Mouse (Mus musculus): ENCODE data around the gene Dynlrb1. TPM values are rescaled to one million over a fixed set of nuclear protein-coding genes. Genes with fewer than 3 reads are reported as not detected.

Gene Dynlrb1
- polyA plus RNA-seq, 1 experiment from 2014 or later: 784 TPM

- no peak overlapping the region for H3K9ac ChIP-seq
- ATAC-seq (ENCODE audit: low FRiP score) (no peak), DNase-seq (ENCODE audit: low spot score) (no peak)
- H3K4me2 ChIP-seq (replicated peaks): no peak overlapping the region
- no peak overlapping the region for H3K27ac ChIP-seq
- peaks cover 63% of the 10 kb centered on the region for H3K36me3 ChIP-seq (replicated peaks; ENCODE audit: control insufficient read depth, insufficient read depth)
- no peaks in the 10 kb centered on the region for H3K4me1 ChIP-seq (replicated peaks; ENCODE audit: control insufficient read depth, insufficient read depth, low read length)
- no peaks in the 10 kb centered on the region for H3K27me3 ChIP-seq (ENCODE audit: control insufficient read depth, insufficient read depth, low read length)
- 94% methylated on average over 8 of the region's 8 CpGs for WGBS
- no peaks in the 10 kb centered on the region for H3K9me3 ChIP-seq (ENCODE audit: control insufficient read depth, low read length)
- H3K4me3 ChIP-seq (replicated peaks; ENCODE audit: low read length): no peak overlapping the region
Observed at GRCm38 (mm10) chr2:155290066-155290465, 53.7 kb downstream of the Dynlrb1 start.

GRCm38 (mm10) chr2:155293382-155293781 lies 57.0 kb downstream of the Dynlrb1 start:
- Histone ChIP-seq H3K27me3 (ENCODE audit: control insufficient read depth, insufficient read depth, low read length) (no peaks in the 10 kb centered on the region), H3K9me3 (ENCODE audit: control insufficient read depth, low read length) (no peaks in the 10 kb centered on the region), H3K4me3 (replicated peaks; ENCODE audit: low read length) (no peak overlapping the region), H3K4me1 (replicated peaks; ENCODE audit: control insufficient read depth, insufficient read depth, low read length) (no peaks in the 10 kb centered on the region), H3K27ac (no peak overlapping the region), H3K9ac (no peak overlapping the region), H3K36me3 (replicated peaks; ENCODE audit: control insufficient read depth, insufficient read depth) (peaks cover 96% of the 10 kb centered on the region), H3K4me2 (replicated peaks) (no peak overlapping the region)
- WGBS: 94% methylated on average over 2 of the region's 2 CpGs
- DNase-seq (ENCODE audit: low spot score) (no peak), ATAC-seq (ENCODE audit: low FRiP score) (no peak)

DNA sequence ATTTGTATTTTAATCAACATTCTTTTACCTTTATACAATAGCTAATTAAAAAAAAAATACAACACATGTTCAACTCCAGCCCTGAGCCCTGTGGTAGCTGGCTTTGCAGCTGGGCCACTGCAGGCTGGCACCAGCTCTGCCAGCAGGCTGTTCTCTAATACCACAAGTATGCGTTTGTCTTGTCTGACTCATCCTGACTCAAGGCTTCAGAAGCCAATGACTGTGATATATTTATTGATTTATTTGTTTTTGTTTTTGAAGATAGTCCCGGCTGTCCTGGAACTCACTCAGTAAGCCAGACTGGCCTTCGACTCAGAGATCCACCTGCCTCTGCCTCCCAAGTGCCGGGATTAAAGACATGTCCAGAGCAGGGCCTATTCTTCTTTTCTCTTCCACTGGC lies 57.6 kb downstream of the Dynlrb1 start:
- no peak for ATAC-seq (ENCODE audit: low FRiP score)
- 98% methylated on average over 4 of the region's 4 CpGs for WGBS

GRCm38 (mm10) chr2:155295453-155295852 lies 59.1 kb downstream of the Dynlrb1 start:
- 93% methylated on average over 6 of the region's 6 CpGs for WGBS

More for the DNA sequence above, 57.6 kb downstream of the Dynlrb1 start:
- H3K9me3 ChIP-seq (ENCODE audit: control insufficient read depth, low read length): no peaks in the 10 kb centered on the region
- H3K27ac ChIP-seq: no peak overlapping the region
- H3K36me3 ChIP-seq (replicated peaks; ENCODE audit: control insufficient read depth, insufficient read depth): peaks cover 96% of the 10 kb centered on the region
- H3K4me3 ChIP-seq (replicated peaks; ENCODE audit: low read length): no peak overlapping the region
- H3K27me3 ChIP-seq (ENCODE audit: control insufficient read depth, insufficient read depth, low read length): no peaks in the 10 kb centered on the region
- DNase-seq (ENCODE audit: low spot score): no peak
- H3K4me2 ChIP-seq (replicated peaks): no peak overlapping the region
- no peak overlapping the region for H3K9ac ChIP-seq
- H3K4me1 ChIP-seq (replicated peaks; ENCODE audit: control insufficient read depth, insufficient read depth, low read length): no peaks in the 10 kb centered on the region

GRCm38 (mm10) chr2:155299563-155299962 lies 63.2 kb downstream of the Dynlrb1 start:
- DNase-seq (ENCODE audit: low spot score) (no peak), ATAC-seq (ENCODE audit: low FRiP score) (no peak)
- WGBS: 89% methylated on average over 4 of the region's 4 CpGs
- no peak overlapping the region for H3K9ac ChIP-seq
- H3K4me2 ChIP-seq (replicated peaks): no peak overlapping the region
- H3K27me3 ChIP-seq (ENCODE audit: control insufficient read depth, insufficient read depth, low read length): no peaks in the 10 kb centered on the region
- peaks cover 83% of the 10 kb centered on the region for H3K36me3 ChIP-seq (replicated peaks; ENCODE audit: control insufficient read depth, insufficient read depth)
- H3K9me3 ChIP-seq (ENCODE audit: control insufficient read depth, low read length): no peaks in the 10 kb centered on the region
- no peak overlapping the region for H3K27ac ChIP-seq
- no peak overlapping the region for H3K4me3 ChIP-seq (replicated peaks; ENCODE audit: low read length)
- H3K4me1 ChIP-seq (replicated peaks; ENCODE audit: control insufficient read depth, insufficient read depth, low read length): no peaks in the 10 kb centered on the region

More at GRCm38 (mm10) chr2:155295453-155295852, 59.1 kb downstream of the Dynlrb1 start:
- Histone ChIP-seq H3K36me3 (replicated peaks; ENCODE audit: control insufficient read depth, insufficient read depth) (peaks cover 98% of the 10 kb centered on the region), H3K4me1 (replicated peaks; ENCODE audit: control insufficient read depth, insufficient read depth, low read length) (no peaks in the 10 kb centered on the region), H3K9me3 (ENCODE audit: control insufficient read depth, low read length) (no peaks in the 10 kb centered on the region), H3K27me3 (ENCODE audit: control insufficient read depth, insufficient read depth, low read length) (no peaks in the 10 kb centered on the region), H3K27ac (no peak overlapping the region), H3K4me3 (replicated peaks; ENCODE audit: low read length) (no peak overlapping the region), H3K9ac (no peak overlapping the region), H3K4me2 (replicated peaks) (no peak overlapping the region)
- ATAC-seq (ENCODE audit: low FRiP score) (no peak), DNase-seq (ENCODE audit: low spot score) (no peak)

Other genes starting within 250 kb of the Dynlrb1 start
- 0.10 TPM in 1 of 2 replicates, not detected in the other for gene Gm14226, start 218.3 kb upstream of the Dynlrb1 start, polyA plus RNA-seq (2014; fragmentation: Nextera tagmentation; extraction: Ambion mirVana)
- gene Ahcy, start 162.0 kb upstream of the Dynlrb1 start, polyA plus RNA-seq (2014; fragmentation: Nextera tagmentation; extraction: Ambion mirVana): 32.9 and 34.1 TPM in 2 replicates
- gene Itch, start 103.0 kb upstream of the Dynlrb1 start, polyA plus RNA-seq (2014; fragmentation: Nextera tagmentation; extraction: Ambion mirVana): 35.9 and 37.1 TPM in 2 replicates
- gene Map1lc3a, start 39.8 kb downstream of the Dynlrb1 start, polyA plus RNA-seq (2014; fragmentation: Nextera tagmentation; extraction: Ambion mirVana): 616 and 629 TPM in 2 replicates
- 60.7 and 75.0 TPM in 2 replicates for gene Pigu, start 120.9 kb downstream of the Dynlrb1 start, polyA plus RNA-seq (2014; fragmentation: Nextera tagmentation; extraction: Ambion mirVana)
- gene Trp53inp2, start 144.5 kb downstream of the Dynlrb1 start, polyA plus RNA-seq (2014; fragmentation: Nextera tagmentation; extraction: Ambion mirVana): 91.6 and 94.6 TPM in 2 replicates
- 32.0 and 33.0 TPM in 2 replicates for gene Ncoa6, start 237.4 kb downstream of the Dynlrb1 start, polyA plus RNA-seq (2014; fragmentation: Nextera tagmentation; extraction: Ambion mirVana)

Data from hindbrain, embryonic 14.5 days (tissue).